Mouse (Mus musculus) megakaryocyte, embryonic 14.5 days (primary cell): ENCODE results near the gene Ccnt1.

Experiments
- FLI1 ChIP-seq: IDR thresholded peaks from 2 replicates; pipeline ENCODE4 v1.6.1; 2012; ENCODE audit warnings: low read length, inconsistent platforms, mixed read lengths
- GATA1 ChIP-seq: IDR thresholded peaks from 3 replicates; pipeline ENCODE4 v1.6.1; 2012; ENCODE audit warnings: mixed read lengths, low read length, inconsistent platforms, borderline replicate concordance

- TF ChIP-seq FLI1 (no peak), GATA1 (no peak)
Observed at GRCm38 (mm10) chr15:98604041-98604575, 33.4 kb upstream of the Ccnt1 start.
